Mouse (Mus musculus): ENCODE data around the gene Gm14412. TPM values are rescaled to one million over a fixed set of nuclear protein-coding genes. Genes with fewer than 3 reads are reported as not detected.
"Not testable (repeated sequence)": the region's sequence is repeated elsewhere in the genome, so short reads cannot be mapped to it uniquely, and the experiment has no call there.

Gm14412 gene
- total RNA-seq (2021): 1 to 10 TPM; 1.9 to 2.0 TPM

DNA sequence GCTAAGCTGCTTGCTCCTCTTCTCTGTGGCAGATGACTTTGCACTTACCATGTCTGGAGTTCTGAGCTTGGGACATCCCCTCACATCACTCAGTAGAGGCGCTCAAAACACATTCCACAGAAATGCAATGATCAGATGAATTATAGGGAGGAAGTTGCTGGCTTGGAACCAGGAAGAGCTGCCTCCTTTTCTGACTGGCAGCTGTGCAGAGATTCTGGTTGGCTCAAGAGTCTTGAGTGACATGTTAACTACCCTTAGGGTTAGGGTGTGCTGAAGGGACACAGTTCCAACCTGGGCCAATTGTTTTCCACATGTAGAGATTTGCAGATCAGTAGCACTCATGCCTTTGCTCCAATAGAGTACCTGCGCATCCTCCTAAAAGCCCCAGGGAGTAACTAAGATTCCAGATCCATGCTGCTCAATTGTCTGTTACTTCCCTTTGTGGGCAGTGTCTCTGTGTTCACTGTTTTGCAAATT is at the start of gene Gm14412:
Gm14412 (minus strand) TSS at position 51 of the 477 bp plus-strand sequence.
- intact Hi-C loops (cut with DNase I); DNase-seq (ENCODE audit: extremely low spot score in 1 of 2, low spot score in 2 of 2): not testable (repeated sequence)

GRCm38 (mm10) chr2:177329661-177330292 is 5.7 kb upstream of the Gm14412 start:
- DNase-seq (ENCODE audit: extremely low spot score in 1 of 2, low spot score in 2 of 2); intact Hi-C loops (cut with DNase I): not testable (repeated sequence)

DNA sequence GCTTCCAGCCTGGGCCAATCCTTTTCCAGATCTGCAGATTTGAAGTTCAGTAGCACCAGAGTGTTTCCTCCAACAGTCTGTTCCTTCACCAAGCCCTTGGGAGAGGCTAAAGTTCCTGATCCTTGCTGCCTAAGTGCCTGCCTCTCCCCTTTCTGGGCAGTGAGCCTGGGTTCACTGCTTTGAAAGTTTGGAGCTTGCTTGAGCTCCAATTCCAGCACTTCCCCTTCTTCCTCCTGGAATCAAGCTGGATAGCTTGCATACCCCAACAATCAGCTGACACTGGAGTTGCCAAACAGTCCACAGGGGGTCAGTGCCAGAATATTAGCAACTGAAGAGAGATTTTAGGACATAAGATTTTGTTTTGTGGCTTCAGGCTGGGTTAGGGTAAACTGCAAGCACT is 2.7 kb downstream of the Gm14412 start:
- intact Hi-C loops (cut with DNase I): not testable (repeated sequence)
- peak in 1 of 2 experiments; percentile 23 for DNase-seq (ENCODE audit: extremely low spot score in 1 of 2, low spot score in 2 of 2)

- intact Hi-C loops (cut with DNase I); DNase-seq (ENCODE audit: extremely low spot score in 1 of 2, low spot score in 2 of 2): not testable (repeated sequence)
Observed at GRCm38 (mm10) chr2:177320786-177321320, 3.3 kb downstream of the Gm14412 start.

DNA sequence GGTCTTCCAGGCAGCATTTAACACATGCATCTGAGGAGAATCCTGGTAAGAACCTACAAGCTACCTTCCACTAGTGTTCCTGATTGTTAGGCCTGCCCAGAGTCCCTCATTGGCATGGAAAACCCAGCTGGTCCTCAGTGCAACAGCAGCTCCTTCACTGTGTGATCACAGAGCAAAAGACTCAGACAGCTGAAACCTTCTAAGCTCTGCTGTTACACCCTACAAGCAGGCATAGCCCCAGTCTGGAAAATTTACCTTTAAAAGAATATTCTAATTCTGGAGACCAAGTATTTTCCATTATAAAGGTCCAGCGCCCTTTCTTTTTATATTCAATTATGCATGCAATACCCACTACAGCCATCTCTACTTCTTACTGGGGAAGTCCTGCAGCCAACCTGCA is 5.1 kb downstream of the Gm14412 start:
- intact Hi-C loops (cut with DNase I): no loop called here
- DNase-seq (ENCODE audit: extremely low spot score in 1 of 2, low spot score in 2 of 2): no peak

GRCm38 (mm10) chr2:177309627-177310026 is 14.5 kb downstream of the Gm14412 start:
- intact Hi-C loops (cut with DNase I); DNase-seq (ENCODE audit: extremely low spot score in 1 of 2, low spot score in 2 of 2): not testable (repeated sequence)

DNA sequence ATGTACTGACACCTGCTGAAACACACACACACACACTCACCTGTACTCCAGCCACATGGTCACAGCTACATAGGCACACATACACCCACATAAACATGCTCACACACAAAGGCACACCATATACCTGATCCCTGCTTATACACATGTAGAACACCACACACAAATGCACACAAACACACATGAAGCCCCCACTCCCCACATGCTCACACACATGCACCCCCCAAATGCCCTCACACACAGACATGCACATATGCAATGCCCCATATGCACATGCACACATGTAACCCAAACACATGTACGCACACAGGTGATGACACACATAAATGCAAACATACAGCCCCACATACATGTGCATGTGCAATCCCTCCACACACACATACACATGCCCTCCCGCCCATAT is 19.1 kb downstream of the Gm14412 start:
- DNase-seq (ENCODE audit: extremely low spot score in 1 of 2, low spot score in 2 of 2); intact Hi-C loops (cut with DNase I): not testable (repeated sequence)

- DNase-seq (ENCODE audit: extremely low spot score in 1 of 2, low spot score in 2 of 2); intact Hi-C loops (cut with DNase I): not testable (repeated sequence)
Observed at GRCm38 (mm10) chr2:177283701-177284100, 40.4 kb downstream of the Gm14412 start.

DNA sequence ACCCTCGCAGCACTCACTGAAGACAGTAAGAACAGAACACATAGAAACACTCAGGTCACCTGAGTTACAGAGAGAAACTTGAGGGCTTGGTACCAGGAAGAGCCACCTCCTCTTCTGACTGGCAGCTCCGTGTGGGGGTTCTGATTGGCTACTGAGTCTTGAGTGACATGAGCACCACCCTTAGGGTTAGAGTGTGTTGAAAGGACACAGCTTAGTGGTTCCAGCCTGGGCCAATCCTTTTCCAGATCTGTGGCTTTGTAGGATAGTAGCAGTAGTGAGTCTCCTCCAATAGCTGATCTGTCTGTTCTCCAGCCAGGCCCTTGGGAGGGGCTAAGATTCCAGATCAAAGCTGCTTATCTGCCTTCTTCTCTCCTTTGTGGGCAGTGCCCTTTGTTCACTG is 46.4 kb downstream of the Gm14412 start:
- intact Hi-C loops (cut with DNase I); DNase-seq (ENCODE audit: extremely low spot score in 1 of 2, low spot score in 2 of 2): not testable (repeated sequence)

- peak in 1 of 2 experiments; percentile 10 for DNase-seq (ENCODE audit: extremely low spot score in 1 of 2, low spot score in 2 of 2)
- intact Hi-C loops (cut with DNase I): not testable (repeated sequence)
Observed at GRCm38 (mm10) chr2:177272237-177272636, 51.9 kb downstream of the Gm14412 start.

DNA sequence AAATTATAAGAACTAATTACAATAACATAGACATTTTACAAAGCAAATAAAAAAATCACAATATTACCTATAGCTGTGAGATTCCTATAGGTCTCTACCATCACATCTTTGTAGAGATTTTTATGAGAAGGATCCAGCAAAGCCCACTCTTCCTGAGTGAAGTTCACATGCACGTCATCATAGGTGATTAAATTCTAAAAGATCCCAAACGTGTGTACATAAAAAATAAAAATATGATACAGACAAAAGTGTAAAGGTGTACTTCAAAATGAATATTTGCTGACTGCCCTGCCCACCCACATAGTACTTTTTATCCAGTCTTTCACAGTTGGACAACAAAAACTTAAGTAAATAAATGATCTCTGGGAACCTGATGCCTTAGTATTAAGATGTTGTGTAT is 57.2 kb downstream of the Gm14412 start, which contains the start of gene Gm14409:
Gm14409 (minus strand) TSS at position 101 of the 400 bp plus-strand sequence.
- intact Hi-C loops (cut with DNase I); DNase-seq (ENCODE audit: extremely low spot score in 1 of 2, low spot score in 2 of 2): not testable (repeated sequence)

Other genes with a start within 250 kb of the Gm14412 start
- gene Gm14401, start 250.0 kb downstream of the Gm14412 start, total RNA-seq (2021): under 1 TPM; 0.51 to 0.84 TPM
- gene Gm14410, start 117.9 kb downstream of the Gm14412 start, total RNA-seq (2021): 10 to 100 TPM; 54.4 to 54.8 TPM
- gene Gm14409, start 57.3 kb downstream of the Gm14412 start, total RNA-seq (2021): 1 to 10 TPM; 1.5 to 1.8 TPM
- gene Gm14418, start 74.0 kb upstream of the Gm14412 start, total RNA-seq (2021): 10 to 100 TPM; 28.4 to 30.6 TPM
- gene Zfp970, start 140.4 kb upstream of the Gm14412 start, total RNA-seq (2021): 10 to 100 TPM; 17.7 to 19.2 TPM
- 10 to 100 TPM; 21.1 to 22.0 TPM for gene Gm14403, start 173.9 kb upstream of the Gm14412 start, total RNA-seq (2021)